Mouse (Mus musculus) liver, adult 2 months (tissue): ENCODE measurements around the gene Gtf2e1.

ENCODE experiments used
- CTCF ChIP-seq: fragments of 200-500 bp; IDR thresholded peaks from 2 replicates; pipeline ENCODE4 v1.5.1; 2011; ENCODE audit warnings: low read depth, low read length, control low read depth
- POLR2A ChIP-seq: fragments of 200-500 bp; IDR thresholded peaks from 2 replicates; pipeline ENCODE4 v1.6.1; 2011; ENCODE audit warnings: low read length, control low read depth; ENCODE audit not compliant: insufficient read depth; ENCODE audit errors: extremely low read depth

DNA sequence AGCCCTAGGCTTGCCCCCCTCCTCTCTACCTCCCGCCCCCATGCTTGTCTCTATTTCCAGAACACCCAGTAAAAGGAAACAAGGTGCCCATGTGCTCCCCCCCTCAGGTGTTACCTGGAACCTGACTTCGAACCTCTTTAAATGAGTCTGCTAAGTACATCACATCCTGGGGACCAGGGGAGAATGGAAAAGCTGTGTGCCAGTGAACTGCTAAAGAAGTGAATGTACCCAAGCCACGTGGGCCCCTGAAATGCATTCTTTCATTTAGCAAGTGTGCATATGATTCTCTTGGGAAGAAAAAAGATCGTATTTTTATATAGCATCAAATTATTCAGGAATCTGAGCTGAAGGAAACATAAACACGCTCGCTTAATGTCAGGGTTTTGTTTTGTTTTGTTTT is 44.2 kb upstream of the Gtf2e1 start:
- no peak for TF ChIP-seq CTCF
- no peak for TF ChIP-seq POLR2A
